Mouse (Mus musculus): ENCODE measurements around the gene Ror1.

GRCm38 (mm10) chr4:100351797-100352290 lies 256.3 kb downstream of the Ror1 start:
- no peak for TF ChIP-seq POLR2A (IDR thresholded peaks at IDR 0.05; ENCODE audit: insufficient read length, low read depth)
- no peak for TF ChIP-seq MAX (IDR thresholded peaks at IDR 0.05; ENCODE audit: low read depth)
- no peak for TF ChIP-seq CEBPB (IDR thresholded peaks at IDR 0.05; ENCODE audit: insufficient read depth, poor library complexity, severe bottlenecking)
- no peak for TF ChIP-seq POLR2AphosphoS2 (IDR thresholded peaks at IDR 0.05; ENCODE audit: insufficient read length, low read depth)
- TF ChIP-seq TCF3 (IDR thresholded peaks at IDR 0.05; ENCODE audit: insufficient read length, low read depth): no peak
